Mouse (Mus musculus) forebrain, embryonic 11.5 days (tissue): ENCODE results near the gene Tesc. TPM values are rescaled to one million over a fixed set of nuclear protein-coding genes. Genes with fewer than 3 reads are reported as not detected.

Experiments used
- ATAC-seq: fragments of 200-750 bp; cut with Nextera tagmentation; replicated peaks from 2 replicates; pipeline ENCODE4 v1.8.0; 2017; ENCODE audit warnings: moderate TSS enrichment; ENCODE audit not compliant: low FRiP score
- DNase-seq: peaks from one replicate; pipeline ENCODE4 v3.0.0-alpha.2; 2017; ENCODE audit warnings: low spot score
- H3K27ac ChIP-seq: fragments of 300-500 bp; sonication (generic); 2 replicates; pipeline ENCODE4 v1.5.1; 2014; ENCODE audit warnings: low read depth, low read length
- H3K27me3 ChIP-seq: fragments of 300-500 bp; sonication (generic); 2 replicates; pipeline ENCODE4 v1.6.1; 2014; ENCODE audit warnings: mild to moderate bottlenecking, low read length, mixed read lengths; ENCODE audit not compliant: control insufficient read depth, insufficient read depth
- H3K36me3 ChIP-seq: fragments of 300-500 bp; sonication (generic); 2 replicates; pipeline ENCODE4 v1.6.1; 2014; ENCODE audit warnings: mild to moderate bottlenecking, low read length, moderate library complexity, mixed read lengths; ENCODE audit not compliant: control insufficient read depth, insufficient read depth
- H3K4me1 ChIP-seq: fragments of 300-500 bp; sonication (generic); replicated peaks from 2 replicates; pipeline ENCODE4 v1.6.1; 2014; ENCODE audit warnings: low read length, mixed read lengths; ENCODE audit not compliant: control insufficient read depth, insufficient read depth
- H3K4me2 ChIP-seq: fragments of 300-500 bp; sonication (generic); 2 replicates; pipeline ENCODE4 v1.6.1; 2014; ENCODE audit warnings: low read depth, mild to moderate bottlenecking, low read length, moderate library complexity, mixed read lengths; ENCODE audit not compliant: severe bottlenecking
- H3K4me3 ChIP-seq: fragments of 300-500 bp; sonication (generic); 2 replicates; pipeline ENCODE4 v1.5.1; 2014; ENCODE audit warnings: low read depth, low read length
- H3K9ac ChIP-seq: fragments of 300-500 bp; sonication (generic); 2 replicates; pipeline ENCODE4 v1.6.1; 2014; ENCODE audit warnings: low read length
- H3K9me3 ChIP-seq: fragments of 300-500 bp; sonication (generic); 2 replicates; pipeline ENCODE4 v1.6.1; 2016; ENCODE audit warnings: low read length, mixed read lengths; ENCODE audit not compliant: control insufficient read depth
- WGBS: fragments of 180-500 bp; shearing (Covaris S2); extraction: QIAGEN DNeasy Blood & Tissue Kit; methylation state at CpG from one replicate; pipeline ENCODE4 v1.1.7; 2014; 5-methylcytosine and 5-hydroxymethylcytosine counted together
- polyA plus RNA-seq: library from polyadenylated mRNA; unstranded; fragments of >200 nt; fragmentation: Nextera tagmentation; extraction: Ambion mirVana; gene quantifications from 2 replicates; pipeline ENCODE4 v1.2.1, GENCODE M21; 2014

The Tesc gene
- polyA plus RNA-seq, 1 experiment from 2014 or later = 1.8 TPM

- Histone ChIP-seq H3K9ac (no peak overlapping the region), H3K9me3 (no peaks in the 10 kb centered on the region), H3K4me2 (no peak overlapping the region), H3K4me1 (peaks cover 16% of the 10 kb centered on the region; the same call in 1 of the 2 replicates), H3K27me3 (no peaks in the 10 kb centered on the region), H3K36me3 (peaks cover 4% of the 10 kb centered on the region; the same call in 1 of the 2 replicates), H3K4me3 (no peak overlapping the region), H3K27ac (no peak overlapping the region; the same call in 1 of the 2 replicates)
- WGBS = 88% methylated on average over 6 of the region's 6 CpGs
- no peak for DNase-seq
- no peak for ATAC-seq
Measured at GRCm38 (mm10) chr5:118078550-118078949, 51.0 kb downstream of the Tesc start.

- ATAC-seq (no peak), DNase-seq (no peak)
- H3K9me3 ChIP-seq = no peaks in the 10 kb centered on the region
- 38% methylated on average over 6 of the region's 6 CpGs for WGBS
- H3K36me3 ChIP-seq = peaks cover 4% of the 10 kb centered on the region; the same call in 1 of the 2 replicates
- no peaks in the 10 kb centered on the region for H3K27me3 ChIP-seq
- H3K27ac ChIP-seq = peak overlapping the region; percentile 44
- H3K4me2 ChIP-seq = no peak overlapping the region
- peaks cover 14% of the 10 kb centered on the region; the same call in 1 of the 2 replicates for H3K4me1 ChIP-seq
- no peak overlapping the region for H3K9ac ChIP-seq
- H3K4me3 ChIP-seq = no peak overlapping the region
Measured at GRCm38 (mm10) chr5:118079354-118079753, 51.8 kb downstream of the Tesc start.

GRCm38 (mm10) chr5:118079839-118080250, 52.3 kb downstream of the Tesc start:
- 49% methylated on average over 11 of the region's 11 CpGs for WGBS
- ATAC-seq (peak; percentile 53; the same call in 1 of the 2 replicates), DNase-seq (no peak)
- Histone ChIP-seq H3K4me1 (peaks cover 14% of the 10 kb centered on the region; the same call in 1 of the 2 replicates), H3K9me3 (no peaks in the 10 kb centered on the region), H3K9ac (no peak overlapping the region), H3K27ac (peak overlapping the region; percentile 44), H3K4me2 (no peak overlapping the region), H3K36me3 (peaks cover 4% of the 10 kb centered on the region; the same call in 1 of the 2 replicates), H3K4me3 (no peak overlapping the region), H3K27me3 (no peaks in the 10 kb centered on the region)

DNA sequence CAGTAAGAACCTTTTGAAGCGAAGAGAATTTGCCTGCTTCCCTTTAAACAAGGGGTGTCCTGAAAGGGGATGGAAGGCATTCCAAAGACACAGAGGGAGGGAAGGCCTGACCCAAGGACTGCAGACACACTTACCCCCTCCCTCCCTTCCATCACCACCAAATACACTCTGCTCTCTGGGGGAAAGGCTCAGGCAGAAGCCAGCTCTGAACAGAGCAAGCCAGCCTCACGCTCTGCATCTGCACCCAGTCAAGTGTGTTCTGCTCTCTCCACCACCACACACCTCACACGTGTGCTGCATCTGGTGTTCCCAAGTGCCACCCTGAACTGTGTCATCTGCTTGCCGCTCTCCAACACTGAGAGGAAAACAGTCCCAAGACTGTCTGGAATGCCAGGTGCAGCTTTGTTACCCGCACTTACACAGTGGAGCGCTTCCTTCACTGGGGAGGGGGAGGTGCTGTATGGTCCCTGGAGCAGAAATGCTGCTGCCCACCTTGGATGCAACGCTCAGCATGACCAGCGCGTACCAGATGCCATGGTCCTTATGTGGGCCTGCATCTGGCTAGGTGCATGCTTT, 53.9 kb downstream of the Tesc start:
- H3K36me3 ChIP-seq = peaks cover 3% of the 10 kb centered on the region; the same call in 1 of the 2 replicates
- peaks cover 14% of the 10 kb centered on the region; the same call in 1 of the 2 replicates for H3K4me1 ChIP-seq
- H3K9ac ChIP-seq = no peak overlapping the region
- ATAC-seq = no peak
- H3K27ac ChIP-seq = peak overlapping the region; percentile 37; the same call in 1 of the 2 replicates
- H3K9me3 ChIP-seq = no peaks in the 10 kb centered on the region
- DNase-seq = no peak
- WGBS = 76% methylated on average over 9 of the region's 9 CpGs
- H3K27me3 ChIP-seq = no peaks in the 10 kb centered on the region
- H3K4me2 ChIP-seq = no peak overlapping the region
- H3K4me3 ChIP-seq = no peak overlapping the region

GRCm38 (mm10) chr5:118081996-118082395, 54.5 kb downstream of the Tesc start:
- Histone ChIP-seq H3K27me3 (no peaks in the 10 kb centered on the region), H3K27ac (0 out of 2 replicates have a peak overlapping the region, but pooled peaks have one; percentile 37), H3K9me3 (no peaks in the 10 kb centered on the region), H3K4me3 (no peak overlapping the region), H3K9ac (no peak overlapping the region), H3K36me3 (no peaks in the 10 kb centered on the region), H3K4me2 (no peak overlapping the region), H3K4me1 (peaks cover 14% of the 10 kb centered on the region; the same call in 1 of the 2 replicates)
- no peak for DNase-seq
- no peak for ATAC-seq
- 76% methylated on average over 6 of the region's 6 CpGs for WGBS

DNA sequence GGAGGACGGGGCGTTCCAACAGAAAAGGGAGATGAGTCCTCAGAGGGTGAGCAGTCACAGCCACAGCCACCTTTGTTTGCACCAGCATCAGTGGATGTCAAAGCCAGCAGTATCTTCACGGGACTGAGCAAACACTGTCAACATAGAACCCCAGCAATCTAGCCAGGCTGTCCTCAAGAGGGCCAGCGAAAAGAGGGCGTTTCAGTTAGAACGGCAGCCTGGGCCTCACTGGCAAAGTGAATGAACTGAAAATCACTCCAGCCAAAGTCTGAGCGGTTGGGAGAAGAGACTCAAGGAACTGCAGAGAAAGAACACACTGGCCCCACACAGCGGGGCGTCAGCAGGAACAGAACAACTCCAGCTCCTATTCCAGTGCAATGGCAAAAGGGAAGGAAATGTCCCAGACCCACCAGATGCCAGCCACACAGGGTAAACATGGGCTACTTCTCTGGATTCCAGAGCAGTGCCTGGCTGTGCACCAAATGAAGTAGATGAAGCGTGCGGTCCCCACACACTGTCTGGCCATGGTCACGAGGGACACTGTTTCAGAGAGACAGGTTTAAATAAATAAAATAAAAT, 55.6 kb downstream of the Tesc start:
- Histone ChIP-seq H3K4me3 (no peak overlapping the region), H3K9me3 (no peaks in the 10 kb centered on the region), H3K27ac (no peak overlapping the region), H3K27me3 (no peaks in the 10 kb centered on the region), H3K4me1 (peaks cover 14% of the 10 kb centered on the region; the same call in 1 of the 2 replicates), H3K9ac (no peak overlapping the region), H3K36me3 (no peaks in the 10 kb centered on the region), H3K4me2 (no peak overlapping the region)
- WGBS = 74% methylated on average over 12 of the region's 12 CpGs
- no peak for DNase-seq
- ATAC-seq = no peak

DNA sequence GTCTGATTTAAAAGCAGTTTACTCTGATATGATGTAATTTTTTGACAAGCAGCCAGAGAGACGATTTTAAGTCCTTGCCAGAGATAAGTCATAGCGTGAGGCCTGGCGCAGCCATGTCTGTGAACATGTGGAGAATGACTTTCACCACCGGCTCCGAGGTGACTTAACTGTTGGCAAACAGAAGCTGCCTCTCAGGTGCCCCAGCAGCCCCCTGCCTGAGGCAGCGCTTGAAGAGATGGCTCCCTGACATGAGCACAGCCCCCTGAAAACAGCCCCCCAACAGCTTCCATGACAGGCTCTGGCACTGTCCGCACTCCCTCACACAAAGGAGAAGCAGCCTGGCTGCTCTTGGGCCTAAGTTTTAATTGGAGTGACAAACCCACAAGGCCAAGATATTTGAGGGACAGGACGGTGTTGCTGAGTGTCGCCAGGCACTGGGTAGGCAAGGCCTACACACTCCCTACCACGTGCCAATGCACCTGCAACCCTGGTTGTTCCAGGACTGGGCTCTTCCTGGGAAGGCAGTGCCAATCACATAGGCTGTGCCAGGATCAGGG, 56.7 kb downstream of the Tesc start:
- H3K9me3 ChIP-seq = no peaks in the 10 kb centered on the region
- 0 out of 2 replicates have a peak overlapping the region, but pooled peaks have one; percentile 12 for H3K27ac ChIP-seq
- 90% methylated on average over 10 of the region's 10 CpGs for WGBS
- no peaks in the 10 kb centered on the region for H3K27me3 ChIP-seq
- no peak overlapping the region for H3K4me2 ChIP-seq
- ATAC-seq = no peak
- no peak overlapping the region for H3K4me3 ChIP-seq
- H3K36me3 ChIP-seq = no peaks in the 10 kb centered on the region
- no peak overlapping the region for H3K9ac ChIP-seq
- no peak for DNase-seq
- peaks cover 12% of the 10 kb centered on the region; the same call in 1 of the 2 replicates for H3K4me1 ChIP-seq

DNA sequence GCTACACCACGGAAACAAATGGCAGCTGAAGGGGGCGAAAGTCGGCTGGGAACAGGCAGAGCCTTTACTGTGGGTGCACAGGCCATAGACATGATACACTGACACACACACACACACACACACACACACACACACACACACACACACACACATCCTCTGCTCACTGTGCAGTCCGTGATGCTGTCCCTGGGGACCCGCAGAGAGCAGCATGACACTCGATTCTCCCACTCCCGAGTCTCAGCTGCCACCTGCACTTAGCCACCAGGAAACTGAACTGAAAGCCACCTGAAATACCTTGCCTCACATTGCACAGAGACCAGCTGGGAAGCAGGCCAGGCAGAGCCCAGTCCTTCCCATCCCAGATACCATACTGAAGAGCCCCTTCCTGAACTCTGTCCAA, 57.8 kb downstream of the Tesc start:
- Histone ChIP-seq H3K4me2 (no peak overlapping the region), H3K27me3 (no peaks in the 10 kb centered on the region), H3K9me3 (no peaks in the 10 kb centered on the region), H3K4me3 (no peak overlapping the region), H3K36me3 (no peaks in the 10 kb centered on the region), H3K4me1 (peaks cover 5% of the 10 kb centered on the region; the same call in 1 of the 2 replicates), H3K9ac (no peak overlapping the region), H3K27ac (no peak overlapping the region)
- DNase-seq (no peak), ATAC-seq (no peak)
- WGBS = 76% methylated on average over 7 of the region's 7 CpGs
